Mouse (Mus musculus): Measurements from ENCODE around the gene Prdx1.
A peak's percentile ranks its signal among the peaks of the same experiment; 100 is the strongest.

Gene Prdx1

DNA sequence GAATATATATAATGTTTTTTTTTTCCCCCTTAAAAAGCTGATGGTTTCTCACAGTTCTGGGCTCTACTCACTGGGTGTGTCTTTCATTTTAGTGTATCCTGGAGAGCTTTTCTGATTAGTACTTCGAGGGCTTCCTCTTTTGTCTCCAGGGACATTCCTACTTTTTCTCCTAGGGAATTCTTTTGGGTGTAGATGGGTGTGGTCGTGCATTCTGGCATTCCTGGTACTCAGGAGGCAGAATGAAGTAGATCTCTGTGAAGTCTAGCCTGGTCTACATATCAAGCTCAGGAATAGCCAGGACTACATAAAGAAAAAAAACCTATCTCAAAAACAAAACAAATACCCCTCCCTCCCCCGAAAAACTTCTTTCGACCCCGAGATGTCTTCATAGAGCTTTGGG is 40.1 kb downstream of the Prdx1 start:
- no peak for DNase-seq (ENCODE audit: low read depth, low spot score)

GRCm38 (mm10) chr4:116727401-116727800 is 42.1 kb downstream of the Prdx1 start:
- no peak for DNase-seq (ENCODE audit: low read depth, low spot score)

GRCm38 (mm10) chr4:116729532-116729931 is 44.2 kb downstream of the Prdx1 start:
- DNase-seq (ENCODE audit: low read depth, low spot score), result no peak

DNA sequence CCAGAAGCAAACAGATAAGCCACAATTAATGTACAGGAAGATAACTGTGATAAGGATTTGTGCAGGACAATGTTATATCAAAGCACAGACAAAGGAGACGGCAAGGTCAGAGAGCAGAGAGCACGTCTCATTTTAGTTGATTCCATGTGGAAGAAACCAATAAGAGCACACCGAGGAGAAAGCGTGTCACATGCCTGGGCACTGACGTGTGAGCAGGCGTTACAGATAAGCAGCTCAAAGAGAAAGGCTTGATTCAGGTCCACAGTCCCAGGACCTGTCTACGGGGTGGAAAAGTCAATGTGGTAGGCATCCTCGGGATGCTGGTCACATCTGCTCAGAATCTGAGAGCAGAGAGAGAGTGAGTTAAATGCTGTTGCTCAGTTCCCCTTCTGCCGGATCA is 45.7 kb downstream of the Prdx1 start:
- no peak for DNase-seq (ENCODE audit: low read depth, low spot score)

GRCm38 (mm10) chr4:116732355-116732754 is 47.0 kb downstream of the Prdx1 start:
- DNase-seq (ENCODE audit: low read depth, low spot score), result no peak

DNA sequence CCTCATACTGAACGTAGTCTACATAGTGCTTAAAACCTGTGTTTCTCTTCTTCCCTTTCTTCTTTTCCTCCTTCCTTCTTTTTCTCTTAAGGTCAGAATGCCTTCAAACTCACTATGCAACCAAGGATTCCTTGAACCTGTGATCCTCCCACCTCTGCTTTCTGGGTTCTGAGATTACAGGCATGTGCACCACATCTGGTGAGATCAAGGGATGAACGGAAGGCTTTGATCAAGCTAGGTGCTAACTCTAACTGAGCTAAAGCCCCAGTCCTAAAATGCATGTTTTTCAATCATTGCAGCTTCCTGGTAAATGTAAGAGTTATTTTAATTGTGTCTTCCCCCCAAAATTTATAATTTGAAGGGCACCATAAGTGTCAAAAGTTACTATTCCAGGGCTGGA is 49.7 kb downstream of the Prdx1 start:
- DNase-seq (ENCODE audit: low read depth, low spot score), result no peak

- peak; percentile 38 for DNase-seq (ENCODE audit: low read depth, low spot score)
Observed at GRCm38 (mm10) chr4:116738972-116739751, 53.8 kb downstream of the Prdx1 start.

DNA sequence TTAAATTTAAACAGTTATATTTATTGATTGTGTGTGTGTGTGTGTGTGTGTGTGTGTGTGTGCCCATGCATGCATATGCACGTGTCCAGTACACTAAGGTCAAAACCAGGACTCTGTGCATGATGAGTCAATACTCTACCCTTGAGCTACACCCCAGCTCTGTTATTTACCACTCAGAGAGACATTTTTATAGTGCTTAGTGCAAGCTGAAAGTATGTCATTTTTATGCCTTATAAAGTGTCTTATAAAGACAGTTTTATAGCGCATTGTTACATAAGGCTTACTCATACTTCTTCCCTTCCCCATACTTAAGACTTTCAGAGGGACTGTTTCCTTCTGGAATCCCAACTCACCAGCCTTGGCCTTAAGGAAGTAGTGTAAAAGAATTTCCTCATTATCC is 64.4 kb downstream of the Prdx1 start:
- peak; percentile 24 for DNase-seq (ENCODE audit: low read depth, low spot score)
